Mouse (Mus musculus) kidney, postnatal 0 days (tissue): ENCODE results near the gene Klhl29. TPM values are rescaled to one million over a fixed set of nuclear protein-coding genes. Genes with fewer than 3 reads are reported as not detected.
A peak's percentile ranks its signal among the peaks of the same experiment; 100 is the strongest.

ENCODE experiments used
- ATAC-seq: fragments of 200-750 bp; cut with Nextera tagmentation; replicated peaks from 2 replicates; pipeline ENCODE4 v1.8.0; 2017; ENCODE audit warnings: low read depth, moderate number of reproducible peaks, moderate TSS enrichment, moderate library complexity; ENCODE audit not compliant: low FRiP score
- DNase-seq: peaks from one replicate; pipeline ENCODE4 v3.0.0-alpha.2; 2016; ENCODE audit warnings: low spot score
- H3K27ac ChIP-seq: fragments of 300-500 bp; sonication (generic); 2 replicates; pipeline ENCODE4 v1.5.1; 2014; ENCODE audit warnings: mild to moderate bottlenecking
- H3K27me3 ChIP-seq: fragments of 300-500 bp; sonication (generic); 2 replicates; pipeline ENCODE4 v1.6.1; 2014; ENCODE audit warnings: low read length, mixed read lengths; ENCODE audit not compliant: insufficient read depth
- H3K36me3 ChIP-seq: fragments of 300-500 bp; sonication (generic); 2 replicates; pipeline ENCODE4 v1.6.1; 2014; ENCODE audit warnings: low read length, mixed read lengths; ENCODE audit not compliant: insufficient read depth
- H3K4me1 ChIP-seq: fragments of 300-500 bp; sonication (generic); replicated peaks from 2 replicates; pipeline ENCODE4 v1.6.1; 2014; ENCODE audit warnings: antibody characterized with exemption, low read length, mixed read lengths; ENCODE audit not compliant: insufficient read depth
- H3K4me2 ChIP-seq: fragments of 300-500 bp; sonication (generic); 2 replicates; pipeline ENCODE4 v1.6.1; 2014; ENCODE audit warnings: mild to moderate bottlenecking, low read length, moderate library complexity, mixed read lengths
- H3K4me3 ChIP-seq: fragments of 300-500 bp; sonication (generic); replicated peaks from 2 replicates; pipeline ENCODE4 v1.5.1; 2014; ENCODE audit warnings: low read depth, low read length
- H3K9ac ChIP-seq: fragments of 300-500 bp; sonication (generic); 2 replicates; pipeline ENCODE4 v1.6.1; 2014; ENCODE audit warnings: low read depth, low read length
- H3K9me3 ChIP-seq: fragments of 300-500 bp; sonication (generic); replicated peaks from 2 replicates; pipeline ENCODE4 v1.6.1; 2016; ENCODE audit warnings: low read length, inconsistent platforms, mixed read lengths
- CTCF ChIP-seq: IDR thresholded peaks from 2 replicates; pipeline ENCODE4 v1.5.1; 2016; ENCODE audit warnings: antibody characterized with exemption, low read depth, mild to moderate bottlenecking, moderate library complexity
- WGBS: fragments of 180-500 bp; shearing (Covaris S2); extraction: QIAGEN DNeasy Blood & Tissue Kit; methylation state at CpG from one replicate; pipeline ENCODE4 v1.1.7; 2014; 5-methylcytosine and 5-hydroxymethylcytosine counted together
- polyA plus RNA-seq: library from polyadenylated mRNA; unstranded; fragments of >200 nt; fragmentation: Nextera tagmentation; extraction: Ambion mirVana; gene quantifications from 2 replicates; pipeline ENCODE4 v1.2.1, GENCODE M21; 2015

Gene Klhl29
- polyA plus RNA-seq, 1 experiment from 2014 or later: 0.30 TPM

GRCm38 (mm10) chr12:5284961-5285360 is 90.5 kb downstream of the Klhl29 start:
- Histone ChIP-seq H3K27me3 (no peaks in the 10 kb centered on the region), H3K9ac (no peak overlapping the region), H3K9me3 (no peaks in the 10 kb centered on the region), H3K36me3 (no peaks in the 10 kb centered on the region), H3K27ac (no peak overlapping the region), H3K4me3 (no peak overlapping the region), H3K4me1 (no peaks in the 10 kb centered on the region; the same call in 1 of the 2 replicates), H3K4me2 (no peak overlapping the region)
- no peak for TF ChIP-seq CTCF
- ATAC-seq (0 out of 2 replicates have a peak, but pooled peaks have one; percentile 49), DNase-seq (no peak)
- WGBS: 93% methylated on average over 6 of the region's 6 CpGs

GRCm38 (mm10) chr12:5283654-5284053 is 91.8 kb downstream of the Klhl29 start:
- Histone ChIP-seq H3K4me2 (no peak overlapping the region), H3K4me3 (no peak overlapping the region), H3K27ac (no peak overlapping the region), H3K36me3 (no peaks in the 10 kb centered on the region), H3K9me3 (no peaks in the 10 kb centered on the region), H3K27me3 (no peaks in the 10 kb centered on the region), H3K9ac (no peak overlapping the region), H3K4me1 (no peaks in the 10 kb centered on the region; the same call in 1 of the 2 replicates)
- ATAC-seq (no peak), DNase-seq (no peak)
- 85% methylated on average over 2 of the region's 2 CpGs for WGBS
- no peak for TF ChIP-seq CTCF

GRCm38 (mm10) chr12:5282611-5283010 is 92.9 kb downstream of the Klhl29 start:
- TF ChIP-seq CTCF: no peak
- H3K36me3 ChIP-seq: no peaks in the 10 kb centered on the region

GRCm38 (mm10) chr12:5279873-5280272 is 95.6 kb downstream of the Klhl29 start:
- no peaks in the 10 kb centered on the region; the same call in none of the 2 replicates for H3K4me1 ChIP-seq
- H3K27ac ChIP-seq: no peak overlapping the region
- ATAC-seq (no peak), DNase-seq (no peak)
- no peaks in the 10 kb centered on the region for H3K27me3 ChIP-seq
- no peak overlapping the region for H3K9ac ChIP-seq
- WGBS: 44% methylated on average over 1 of the region's 1 CpGs
- no peak overlapping the region for H3K4me2 ChIP-seq
- H3K36me3 ChIP-seq: no peaks in the 10 kb centered on the region
- no peaks in the 10 kb centered on the region for H3K9me3 ChIP-seq
- no peak overlapping the region for H3K4me3 ChIP-seq
- TF ChIP-seq CTCF: no peak

More at GRCm38 (mm10) chr12:5282611-5283010, 92.9 kb downstream of the Klhl29 start:
- H3K27ac ChIP-seq: no peak overlapping the region
- no peak overlapping the region for H3K9ac ChIP-seq
- no peaks in the 10 kb centered on the region for H3K9me3 ChIP-seq
- H3K4me2 ChIP-seq: no peak overlapping the region
- ATAC-seq (no peak), DNase-seq (no peak)
- H3K4me3 ChIP-seq: no peak overlapping the region
- H3K4me1 ChIP-seq: no peaks in the 10 kb centered on the region; the same call in 1 of the 2 replicates
- WGBS: 56% methylated on average over 2 of the region's 2 CpGs
- no peaks in the 10 kb centered on the region for H3K27me3 ChIP-seq

GRCm38 (mm10) chr12:5277028-5277427 is 98.5 kb downstream of the Klhl29 start:
- Histone ChIP-seq H3K36me3 (no peaks in the 10 kb centered on the region), H3K27ac (no peak overlapping the region), H3K4me3 (no peak overlapping the region), H3K4me1 (no peaks in the 10 kb centered on the region; the same call in none of the 2 replicates), H3K4me2 (no peak overlapping the region), H3K27me3 (no peaks in the 10 kb centered on the region), H3K9ac (no peak overlapping the region), H3K9me3 (no peaks in the 10 kb centered on the region)
- 54% methylated on average over 9 of the region's 9 CpGs for WGBS
- no peak; the same call in 1 of the 2 replicates for ATAC-seq
- peak; percentile 36 for DNase-seq
- no peak for TF ChIP-seq CTCF

GRCm38 (mm10) chr12:5275507-5275936 is 100.0 kb downstream of the Klhl29 start:
- no peaks in the 10 kb centered on the region for H3K9me3 ChIP-seq
- H3K27ac ChIP-seq: no peak overlapping the region
- 74% methylated on average over 6 of the region's 6 CpGs for WGBS
- H3K4me2 ChIP-seq: no peak overlapping the region
- TF ChIP-seq CTCF: no peak
- no peaks in the 10 kb centered on the region; the same call in none of the 2 replicates for H3K4me1 ChIP-seq
- DNase-seq (no peak), ATAC-seq (no peak)
- no peaks in the 10 kb centered on the region for H3K27me3 ChIP-seq
- H3K36me3 ChIP-seq: no peaks in the 10 kb centered on the region
- H3K9ac ChIP-seq: no peak overlapping the region
- no peak overlapping the region for H3K4me3 ChIP-seq

- Histone ChIP-seq H3K9me3 (no peaks in the 10 kb centered on the region), H3K27me3 (no peaks in the 10 kb centered on the region), H3K9ac (no peak overlapping the region), H3K4me1 (no peaks in the 10 kb centered on the region; the same call in 1 of the 2 replicates), H3K4me3 (no peak overlapping the region), H3K27ac (no peak overlapping the region), H3K4me2 (no peak overlapping the region), H3K36me3 (no peaks in the 10 kb centered on the region)
- TF ChIP-seq CTCF: no peak
- 47% methylated on average over 8 of the region's 8 CpGs for WGBS
- ATAC-seq (no peak), DNase-seq (no peak)
These were observed 101.0 kb downstream of the Klhl29 start for GRCm38 (mm10) chr12:5274519-5274944.
